Mouse (Mus musculus): ENCODE measurements around the gene Cmss1. TPM values are rescaled to one million over a fixed set of nuclear protein-coding genes. Genes with fewer than 3 reads are reported as not detected.
A peak's percentile ranks its signal among the peaks of the same experiment; 100 is the strongest.

Cmss1 gene
- polyA plus RNA-seq, 1 experiment, result 6.5 TPM

DNA sequence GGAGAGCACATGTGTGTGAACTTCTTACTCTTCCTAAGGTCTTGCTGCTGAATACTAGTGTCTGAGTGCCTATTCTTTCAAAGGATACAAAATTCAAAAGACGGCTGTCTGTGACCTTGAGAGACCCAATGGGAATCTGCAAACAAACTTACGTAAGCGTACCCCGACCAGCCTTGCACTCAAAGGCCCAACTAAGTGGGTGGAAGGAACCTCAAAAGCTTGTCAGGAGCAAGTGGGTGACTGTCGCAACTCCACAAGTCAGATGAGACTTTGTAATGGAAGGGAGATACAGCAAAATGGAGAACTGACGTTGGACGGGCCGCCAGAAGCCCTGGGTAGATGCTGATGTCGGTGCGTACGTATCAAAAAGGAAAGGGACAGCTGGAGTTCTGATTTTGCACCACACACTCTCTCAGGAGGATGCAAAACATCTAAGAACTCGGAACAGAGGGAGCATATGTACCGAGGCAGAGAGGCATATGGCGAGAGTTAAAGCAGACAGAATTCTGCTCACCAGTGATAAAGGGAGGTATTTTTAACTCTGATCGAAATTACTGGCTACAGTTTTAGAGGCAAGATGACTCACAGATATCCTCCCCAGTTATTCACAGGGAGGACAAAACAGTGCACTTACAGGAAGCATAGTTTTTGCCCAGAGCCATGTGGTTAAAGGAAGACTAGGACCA is 217.0 kb downstream of the Cmss1 start:
- TF ChIP-seq CTCF (IDR thresholded peaks at IDR 0.05; ENCODE audit: low read depth, low read length) (no peak), POLR2A (IDR thresholded peaks at IDR 0.05; ENCODE audit: borderline replicate concordance, low read depth, low read length) (no peak)
- Histone ChIP-seq H3K27ac (ENCODE audit: insufficient read depth, low read depth, low read length) (peak overlapping the region; percentile 74), H3K4me3 (ENCODE audit: insufficient read depth, low read length) (no peak overlapping the region), H3K4me1 (ENCODE audit: control insufficient read depth, insufficient read depth, low read length) (peaks cover 22% of the 10 kb centered on the region)

DNA sequence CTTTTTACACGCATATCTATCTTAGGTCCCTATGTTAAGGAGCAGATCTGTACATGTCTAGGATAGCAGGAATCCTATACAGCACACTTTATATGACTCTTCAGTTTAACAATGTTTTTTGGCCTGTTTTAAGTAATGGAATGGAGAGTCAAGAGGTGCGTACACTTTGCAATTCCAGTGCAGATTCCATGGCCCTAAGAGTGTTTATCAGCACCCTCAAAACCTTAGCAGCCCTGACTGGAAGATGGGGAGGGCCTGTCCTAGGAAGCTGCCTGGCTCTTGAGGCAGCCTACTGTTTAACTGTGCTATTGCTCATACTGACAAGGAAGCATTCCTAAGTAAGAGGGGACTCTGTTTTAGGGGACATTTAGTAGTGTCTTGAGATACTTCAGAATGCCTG is 222.4 kb downstream of the Cmss1 start:
- no peak for TF ChIP-seq CTCF (IDR thresholded peaks at IDR 0.05; ENCODE audit: low read depth, low read length)
- no peak for TF ChIP-seq POLR2A (IDR thresholded peaks at IDR 0.05; ENCODE audit: borderline replicate concordance, low read depth, low read length)
- Histone ChIP-seq H3K4me3 (ENCODE audit: insufficient read depth, low read length) (no peak overlapping the region), H3K27ac (ENCODE audit: insufficient read depth, low read depth, low read length) (no peak overlapping the region), H3K4me1 (ENCODE audit: control insufficient read depth, insufficient read depth, low read length) (peaks cover 10% of the 10 kb centered on the region)

DNA sequence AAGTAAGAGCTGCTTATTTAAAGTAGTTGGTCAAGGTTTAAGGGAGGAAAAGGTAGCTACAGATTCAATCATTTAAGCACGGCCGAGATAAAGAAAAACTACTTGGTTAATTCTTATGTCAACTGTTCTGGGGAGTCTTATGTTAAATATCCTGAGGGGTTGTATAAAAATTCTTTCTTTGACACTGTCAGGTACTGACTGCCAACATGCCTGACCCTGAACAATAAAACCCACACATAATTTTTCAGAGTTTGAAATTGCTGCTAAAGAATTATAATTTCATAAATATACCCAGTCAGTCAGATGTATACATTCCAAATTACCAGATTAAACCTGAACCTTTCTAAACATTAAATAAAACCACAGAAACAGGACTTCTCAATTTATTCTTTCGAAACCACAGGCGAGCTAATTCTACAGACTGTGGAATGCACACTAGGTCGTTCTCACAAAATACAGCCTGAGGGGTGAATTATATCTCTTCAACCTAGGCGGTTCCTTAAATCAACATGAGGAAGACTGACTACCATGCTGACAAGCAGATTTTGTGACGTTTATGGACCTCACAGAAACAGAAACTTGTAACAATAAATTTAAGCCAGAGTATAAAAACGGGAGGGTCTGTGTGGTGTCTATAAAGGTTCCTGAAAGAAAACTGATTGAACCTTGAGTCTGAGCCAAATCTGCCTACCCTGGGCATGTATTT is 223.2 kb downstream of the Cmss1 start:
- no peak overlapping the region for H3K4me3 ChIP-seq (ENCODE audit: insufficient read depth, low read length)
- peaks cover 15% of the 10 kb centered on the region for H3K4me1 ChIP-seq (ENCODE audit: control insufficient read depth, insufficient read depth, low read length)
- no peak for TF ChIP-seq POLR2A (IDR thresholded peaks at IDR 0.05; ENCODE audit: borderline replicate concordance, low read depth, low read length)
- no peak for TF ChIP-seq CTCF (IDR thresholded peaks at IDR 0.05; ENCODE audit: low read depth, low read length)
- H3K27ac ChIP-seq (ENCODE audit: insufficient read depth, low read depth, low read length), result no peak overlapping the region

DNA sequence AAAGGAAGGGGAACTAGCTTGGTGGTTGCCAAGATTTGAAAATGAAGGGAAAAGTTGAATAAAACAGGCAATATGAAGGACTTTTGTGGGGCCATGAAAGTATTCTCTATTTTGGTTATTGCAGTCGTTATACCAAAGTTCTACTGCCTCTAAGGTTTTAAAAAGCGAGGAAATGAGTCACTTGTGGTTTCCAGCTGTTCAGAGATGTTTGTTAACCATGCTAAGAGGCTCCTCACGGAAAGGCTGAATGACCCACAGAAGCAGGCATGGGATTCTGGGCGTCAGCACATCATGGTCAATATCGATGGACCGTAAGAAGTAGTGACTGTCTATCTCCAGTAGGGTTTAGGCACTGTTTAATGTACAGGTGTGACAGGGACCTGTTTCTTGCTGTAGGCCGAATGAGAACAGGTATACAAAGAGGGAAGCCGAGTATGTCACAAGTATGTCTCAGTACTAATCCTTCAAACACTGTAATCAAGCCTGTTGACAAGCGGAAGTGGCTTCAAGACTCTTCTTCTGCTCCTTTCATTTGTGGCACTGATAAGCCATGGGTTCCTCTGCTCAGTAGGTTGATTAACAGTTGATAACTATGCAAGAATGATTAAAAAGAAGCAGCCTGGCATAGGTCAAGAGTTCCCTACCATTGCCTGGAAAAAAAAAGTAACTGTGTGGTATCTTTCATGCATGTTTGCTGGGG is 227.9 kb downstream of the Cmss1 start:
- TF ChIP-seq POLR2A (IDR thresholded peaks at IDR 0.05; ENCODE audit: borderline replicate concordance, low read depth, low read length) (no peak), CTCF (IDR thresholded peaks at IDR 0.05; ENCODE audit: low read depth, low read length) (no peak)
- H3K4me1 ChIP-seq (ENCODE audit: control insufficient read depth, insufficient read depth, low read length), result peaks cover 10% of the 10 kb centered on the region
- H3K27ac ChIP-seq (ENCODE audit: insufficient read depth, low read depth, low read length), result no peak overlapping the region
- no peak overlapping the region for H3K4me3 ChIP-seq (ENCODE audit: insufficient read depth, low read length)

DNA sequence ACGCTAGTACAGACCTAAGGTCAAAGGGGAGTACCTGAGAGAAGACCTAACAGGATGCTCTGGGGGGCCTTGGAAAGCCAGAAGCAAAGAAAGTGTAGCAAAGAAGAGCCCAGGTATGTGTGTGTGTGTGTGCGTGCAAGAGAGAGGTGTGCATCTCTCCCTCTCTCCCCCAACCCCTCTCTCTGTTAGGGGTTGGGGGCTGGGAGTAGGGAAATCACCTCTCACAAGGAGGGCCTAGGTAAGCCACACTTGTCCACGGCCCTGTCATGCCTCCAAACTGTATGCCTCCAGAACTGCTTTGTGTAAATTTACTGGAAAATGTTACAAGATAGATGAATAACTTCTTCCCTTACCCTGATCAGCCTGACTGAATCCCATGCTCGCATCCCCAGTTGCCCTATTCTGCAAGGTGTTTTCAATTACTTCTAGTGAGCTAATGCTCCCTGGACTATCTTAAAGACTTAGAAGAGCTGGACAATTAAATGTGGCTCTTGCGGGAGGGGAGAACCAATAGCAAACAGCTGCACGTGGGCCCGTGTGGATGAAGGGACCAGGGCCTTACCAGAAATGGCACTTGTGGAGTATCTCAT is 231.3 kb downstream of the Cmss1 start:
- H3K4me3 ChIP-seq (ENCODE audit: insufficient read depth, low read length), result no peak overlapping the region
- TF ChIP-seq POLR2A (IDR thresholded peaks at IDR 0.05; ENCODE audit: borderline replicate concordance, low read depth, low read length) (no peak), CTCF (IDR thresholded peaks at IDR 0.05; ENCODE audit: low read depth, low read length) (no peak)
- H3K27ac ChIP-seq (ENCODE audit: insufficient read depth, low read depth, low read length), result no peak overlapping the region
- H3K4me1 ChIP-seq (ENCODE audit: control insufficient read depth, insufficient read depth, low read length), result peaks cover 9% of the 10 kb centered on the region

DNA sequence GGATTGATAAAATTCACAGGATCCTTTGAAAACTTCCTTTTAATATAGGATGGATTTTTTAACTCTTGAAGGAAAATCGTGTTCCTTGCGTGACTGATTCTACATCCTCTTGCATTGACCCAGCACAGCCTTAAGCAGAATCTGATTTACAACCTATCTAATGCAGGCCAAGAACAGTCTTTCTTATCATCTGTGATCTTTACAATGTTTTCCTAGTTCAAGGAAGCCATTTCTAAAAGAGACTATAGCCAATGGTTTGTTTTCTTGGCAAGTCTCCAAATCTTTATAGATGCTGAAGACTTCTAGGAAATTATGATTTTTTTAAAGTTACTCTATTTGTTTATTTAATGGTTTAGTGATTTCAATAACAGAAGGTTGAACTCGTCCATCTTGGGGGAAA is 234.5 kb downstream of the Cmss1 start:
- no peak overlapping the region for H3K27ac ChIP-seq (ENCODE audit: insufficient read depth, low read depth, low read length)
- TF ChIP-seq CTCF (IDR thresholded peaks at IDR 0.05; ENCODE audit: low read depth, low read length) (no peak), POLR2A (IDR thresholded peaks at IDR 0.05; ENCODE audit: borderline replicate concordance, low read depth, low read length) (no peak)
- H3K4me1 ChIP-seq (ENCODE audit: control insufficient read depth, insufficient read depth, low read length), result no peaks in the 10 kb centered on the region
- no peak overlapping the region for H3K4me3 ChIP-seq (ENCODE audit: insufficient read depth, low read length)

DNA sequence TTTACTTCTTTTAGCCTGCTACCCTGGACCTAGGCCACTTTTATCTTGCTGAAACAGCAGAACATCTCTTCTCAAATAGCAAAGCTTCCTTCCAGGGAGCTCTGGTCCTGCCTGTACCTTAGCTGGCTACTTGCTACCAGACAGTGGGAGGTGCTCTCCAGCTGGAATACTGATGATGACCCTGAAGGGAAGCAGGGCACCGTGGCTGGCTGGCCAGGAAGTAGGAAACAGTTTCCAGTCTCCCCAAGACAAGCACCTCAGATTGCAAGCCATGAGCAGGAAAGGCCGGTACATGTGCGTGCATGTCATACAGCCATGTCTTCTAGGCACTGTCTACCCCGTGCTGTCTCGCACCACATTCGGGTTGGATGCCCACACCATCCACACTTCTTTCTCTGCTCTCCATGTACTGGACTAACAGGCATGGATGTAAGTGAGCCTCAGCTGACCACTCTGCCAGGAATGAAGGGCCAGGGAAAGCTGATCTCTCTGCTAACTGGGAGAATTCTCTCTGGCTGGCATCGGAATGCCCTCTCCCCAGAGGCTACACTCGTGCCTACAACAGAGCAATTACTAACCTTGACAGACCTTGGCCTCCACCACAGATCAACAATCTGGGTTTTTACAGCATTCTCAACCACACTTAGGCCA is 236.7 kb downstream of the Cmss1 start:
- H3K4me3 ChIP-seq (ENCODE audit: insufficient read depth, low read length), result no peak overlapping the region
- H3K27ac ChIP-seq (ENCODE audit: insufficient read depth, low read depth, low read length), result no peak overlapping the region

DNA sequence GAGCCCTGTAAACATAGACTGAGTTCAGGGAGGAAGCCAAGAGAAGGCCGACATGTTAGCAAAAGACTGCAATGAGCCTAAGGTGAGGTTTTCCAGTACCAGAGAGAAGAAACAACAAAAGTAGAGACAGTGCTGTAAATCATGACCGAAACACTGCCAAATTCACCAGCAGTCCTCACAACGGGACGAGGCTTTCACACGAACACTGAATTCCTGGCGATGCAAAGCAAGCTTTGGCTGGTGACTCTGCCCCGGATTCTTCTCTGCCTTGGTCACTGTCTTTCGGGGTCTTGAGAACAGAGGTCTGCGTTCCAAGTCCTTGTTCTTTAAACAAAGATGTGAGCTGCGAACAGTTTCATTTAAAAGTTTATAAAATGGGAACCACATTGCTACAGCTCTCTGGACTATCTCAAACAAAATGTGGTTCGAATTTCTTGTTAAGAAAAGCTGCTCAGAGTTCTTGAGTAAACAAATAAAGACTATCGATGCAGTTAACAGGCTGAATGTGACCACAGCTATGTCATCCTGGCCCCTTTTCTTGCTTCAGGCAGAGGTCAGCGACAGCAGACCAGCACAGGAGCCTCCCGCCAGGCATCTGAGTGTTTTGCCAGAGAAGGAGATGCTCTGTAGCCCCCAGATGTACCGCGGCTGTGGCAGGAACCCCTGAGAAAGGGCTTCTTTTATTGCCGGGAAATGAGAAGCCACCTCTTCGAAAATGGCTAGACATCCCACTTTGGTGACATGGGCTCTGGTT is 239.5 kb downstream of the Cmss1 start:
- Histone ChIP-seq H3K4me1 (ENCODE audit: control insufficient read depth, insufficient read depth, low read length) (no peaks in the 10 kb centered on the region), H3K27ac (ENCODE audit: insufficient read depth, low read depth, low read length) (no peak overlapping the region), H3K4me3 (ENCODE audit: insufficient read depth, low read length) (no peak overlapping the region)
- TF ChIP-seq POLR2A (IDR thresholded peaks at IDR 0.05; ENCODE audit: borderline replicate concordance, low read depth, low read length) (no peak), CTCF (IDR thresholded peaks at IDR 0.05; ENCODE audit: low read depth, low read length) (no peak)

More for the DNA sequence above, 236.7 kb downstream of the Cmss1 start:
- TF ChIP-seq POLR2A (IDR thresholded peaks at IDR 0.05; ENCODE audit: borderline replicate concordance, low read depth, low read length) (no peak), CTCF (IDR thresholded peaks at IDR 0.05; ENCODE audit: low read depth, low read length) (no peak)
- H3K4me1 ChIP-seq (ENCODE audit: control insufficient read depth, insufficient read depth, low read length), result no peaks in the 10 kb centered on the region

DNA sequence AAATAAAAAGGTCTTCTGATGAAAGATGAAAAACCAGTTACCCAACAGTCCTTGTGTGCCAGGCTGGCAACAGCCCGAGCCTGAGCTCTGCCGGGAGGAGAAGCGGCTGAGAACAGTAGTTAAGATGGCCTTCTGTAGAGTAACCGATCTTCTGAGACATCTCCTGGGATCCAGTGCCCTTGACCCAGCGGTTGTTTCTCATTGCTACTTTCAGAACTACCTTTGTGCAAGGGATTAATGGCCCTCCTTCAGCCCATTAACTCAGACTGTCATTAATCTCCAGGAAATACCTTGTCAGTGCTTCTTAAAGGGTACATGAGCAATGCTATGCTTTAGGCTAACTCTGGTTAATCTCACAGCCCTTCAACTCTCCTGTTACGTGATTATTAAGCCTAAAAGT is 240.5 kb downstream of the Cmss1 start:
- no peak for TF ChIP-seq POLR2A (IDR thresholded peaks at IDR 0.05; ENCODE audit: borderline replicate concordance, low read depth, low read length)
- no peak for TF ChIP-seq CTCF (IDR thresholded peaks at IDR 0.05; ENCODE audit: low read depth, low read length)
- H3K4me3 ChIP-seq (ENCODE audit: insufficient read depth, low read length), result no peak overlapping the region
- H3K4me1 ChIP-seq (ENCODE audit: control insufficient read depth, insufficient read depth, low read length), result no peaks in the 10 kb centered on the region
- H3K27ac ChIP-seq (ENCODE audit: insufficient read depth, low read depth, low read length), result no peak overlapping the region

All from bone marrow macrophage, adult 2 months (primary cell).